Mouse (Mus musculus) stomach, embryonic 16.5 days (tissue): ENCODE measurements at regions not wholly inside any gene's neighbourhood (a gene's known extent, or its start where the extent isn't known, plus 50 kb on each side); places are given as distances from the start of the nearest gene placed in this dataset.

ENCODE experiments used
- ATAC-seq: fragments of 200-750 bp; cut with Nextera tagmentation; 2 replicates; pipeline ENCODE4 v1.8.0; 2017; ENCODE audit warnings: moderate number of reproducible peaks, moderate TSS enrichment; ENCODE audit not compliant: insufficient read depth, low FRiP score
- H3K27ac ChIP-seq: fragments of 300-500 bp; sonication (generic); 2 replicates; pipeline ENCODE4 v1.5.1; 2014; ENCODE audit warnings: low read length
- H3K27me3 ChIP-seq: fragments of 300-500 bp; sonication (generic); 2 replicates; pipeline ENCODE4 v1.6.1; 2014; ENCODE audit warnings: low read length, control low read depth, mixed read lengths; ENCODE audit not compliant: control insufficient read depth, insufficient read depth
- H3K36me3 ChIP-seq: fragments of 300-500 bp; sonication (generic); 2 replicates; pipeline ENCODE4 v1.6.1; 2014; ENCODE audit warnings: low read length; ENCODE audit not compliant: control insufficient read depth, insufficient read depth
- H3K4me1 ChIP-seq: fragments of 300-500 bp; sonication (generic); 2 replicates; pipeline ENCODE4 v1.6.1; 2014; ENCODE audit warnings: low read length, control low read depth, mixed read lengths; ENCODE audit not compliant: control insufficient read depth, insufficient read depth
- H3K4me2 ChIP-seq: fragments of 300-500 bp; sonication (generic); 2 replicates; pipeline ENCODE4 v1.6.1; 2014; ENCODE audit warnings: low read depth, low read length, mixed read lengths
- H3K4me3 ChIP-seq: fragments of 300-500 bp; sonication (generic); replicated peaks from 2 replicates; pipeline ENCODE4 v1.5.1; 2014; ENCODE audit warnings: mild to moderate bottlenecking, low read length
- H3K9ac ChIP-seq: fragments of 300-500 bp; sonication (generic); 2 replicates; pipeline ENCODE4 v1.6.1; 2014; ENCODE audit warnings: low read length
- H3K9me3 ChIP-seq: fragments of 300-500 bp; sonication (generic); replicated peaks from 2 replicates; pipeline ENCODE4 v1.6.1; 2016; ENCODE audit warnings: low read length, control low read depth; ENCODE audit not compliant: control insufficient read depth
- WGBS: fragments of 180-500 bp; shearing (Covaris S2); extraction: QIAGEN DNeasy Blood & Tissue Kit; methylation state at CpG from one replicate; pipeline ENCODE4 v1.1.7; 2014; 5-methylcytosine and 5-hydroxymethylcytosine counted together

GRCm38 (mm10) chr5:126155216-126155880 is 623.8 kb downstream of the Tmem132b start:
- 55% methylated on average over 6 of the region's 6 CpGs for WGBS
- Histone ChIP-seq H3K4me1 (no peaks in the 10 kb centered on the region), H3K36me3 (no peaks in the 10 kb centered on the region), H3K27ac (no peak overlapping the region), H3K9ac (no peak overlapping the region), H3K4me3 (no peak overlapping the region), H3K9me3 (no peaks in the 10 kb centered on the region), H3K4me2 (no peak overlapping the region), H3K27me3 (no peaks in the 10 kb centered on the region)
- no peak for ATAC-seq

- Histone ChIP-seq H3K9ac (no peak overlapping the region), H3K9me3 (no peaks in the 10 kb centered on the region), H3K27me3 (no peaks in the 10 kb centered on the region), H3K4me3 (no peak overlapping the region), H3K36me3 (no peaks in the 10 kb centered on the region), H3K4me2 (no peak overlapping the region), H3K4me1 (no peaks in the 10 kb centered on the region), H3K27ac (no peak overlapping the region)
- WGBS, result 63% methylated on average over 5 of the region's 5 CpGs
- ATAC-seq, result no peak
These were observed 654.5 kb downstream of the Tmem132b start for GRCm38 (mm10) chr5:126186111-126186510.

GRCm38 (mm10) chr5:126199876-126200275 is 668.3 kb downstream of the Tmem132b start:
- no peaks in the 10 kb centered on the region for H3K36me3 ChIP-seq
- H3K27ac ChIP-seq, result no peak overlapping the region
- no peak for ATAC-seq
- H3K4me3 ChIP-seq, result no peak overlapping the region
- no peaks in the 10 kb centered on the region for H3K27me3 ChIP-seq
- no peak overlapping the region for H3K9ac ChIP-seq
- H3K4me2 ChIP-seq, result no peak overlapping the region
- WGBS, result 42% methylated on average over 4 of the region's 4 CpGs
- no peaks in the 10 kb centered on the region for H3K9me3 ChIP-seq
- no peaks in the 10 kb centered on the region for H3K4me1 ChIP-seq

- Histone ChIP-seq H3K9me3 (no peaks in the 10 kb centered on the region), H3K4me2 (no peak overlapping the region), H3K36me3 (no peaks in the 10 kb centered on the region), H3K4me1 (no peaks in the 10 kb centered on the region), H3K4me3 (no peak overlapping the region), H3K9ac (no peak overlapping the region), H3K27me3 (no peaks in the 10 kb centered on the region), H3K27ac (no peak overlapping the region)
- no peak for ATAC-seq
- 15% methylated on average over 4 of the region's 4 CpGs for WGBS
These were observed 670.0 kb downstream of the Tmem132b start for GRCm38 (mm10) chr5:126201535-126201934.

GRCm38 (mm10) chr5:126201996-126202395 is 670.4 kb downstream of the Tmem132b start:
- Histone ChIP-seq H3K9ac (no peak overlapping the region), H3K36me3 (no peaks in the 10 kb centered on the region), H3K4me1 (no peaks in the 10 kb centered on the region), H3K4me2 (no peak overlapping the region), H3K9me3 (no peaks in the 10 kb centered on the region), H3K27me3 (no peaks in the 10 kb centered on the region), H3K4me3 (no peak overlapping the region), H3K27ac (no peak overlapping the region)
- WGBS, result 21% methylated on average over 9 of the region's 9 CpGs
- no peak for ATAC-seq

- Histone ChIP-seq H3K4me2 (no peak overlapping the region), H3K9me3 (no peaks in the 10 kb centered on the region), H3K9ac (no peak overlapping the region), H3K27me3 (no peaks in the 10 kb centered on the region), H3K4me1 (no peaks in the 10 kb centered on the region), H3K27ac (no peak overlapping the region), H3K4me3 (no peak overlapping the region), H3K36me3 (no peaks in the 10 kb centered on the region)
- no peak for ATAC-seq
- 82% methylated on average over 5 of the region's 5 CpGs for WGBS
These were observed 685.4 kb downstream of the Tmem132b start for GRCm38 (mm10) chr5:126217016-126217415.

- Histone ChIP-seq H3K36me3 (no peaks in the 10 kb centered on the region), H3K9ac (no peak overlapping the region), H3K27me3 (no peaks in the 10 kb centered on the region), H3K4me2 (no peak overlapping the region), H3K4me1 (no peaks in the 10 kb centered on the region), H3K27ac (no peak overlapping the region), H3K9me3 (no peaks in the 10 kb centered on the region), H3K4me3 (no peak overlapping the region)
- no peak for ATAC-seq
- whole genome bisulfite sequencing, result 54% methylated on average over 1 of the region's 1 CpGs
These were observed 686.2 kb downstream of the Tmem132b start for GRCm38 (mm10) chr5:126217746-126218145.

- no peaks in the 10 kb centered on the region for H3K27me3 ChIP-seq
- 84% methylated on average over 3 of the region's 3 CpGs for WGBS
- H3K27ac ChIP-seq, result no peak overlapping the region
- no peak overlapping the region for H3K9ac ChIP-seq
- H3K4me2 ChIP-seq, result no peak overlapping the region
- H3K4me1 ChIP-seq, result no peaks in the 10 kb centered on the region
- no peaks in the 10 kb centered on the region for H3K36me3 ChIP-seq
- no peaks in the 10 kb centered on the region for H3K9me3 ChIP-seq
- no peak overlapping the region for H3K4me3 ChIP-seq
- ATAC-seq, result no peak
These were observed 692.1 kb downstream of the Tmem132b start for GRCm38 (mm10) chr5:126223696-126224095.

- Histone ChIP-seq H3K27me3 (no peaks in the 10 kb centered on the region), H3K4me1 (no peaks in the 10 kb centered on the region), H3K4me3 (no peak overlapping the region), H3K27ac (no peak overlapping the region), H3K9me3 (no peaks in the 10 kb centered on the region), H3K36me3 (no peaks in the 10 kb centered on the region), H3K9ac (no peak overlapping the region), H3K4me2 (no peak overlapping the region)
- ATAC-seq, result no peak
- WGBS, result 59% methylated on average over 4 of the region's 4 CpGs
These were observed 699.2 kb downstream of the Tmem132b start for GRCm38 (mm10) chr5:126230768-126231167.
